Mouse (Mus musculus) layer of hippocampus, postnatal 36 days (tissue): ENCODE data around the gene Tmem91. TPM values are rescaled to one million over a fixed set of nuclear protein-coding genes. Genes with fewer than 3 reads are reported as not detected.

Experiments
- DNase-seq, 2 experiments: peaks; one replicate each; pipeline ENCODE4 v3.0.0; 2022
- total RNA-seq, 2 experiments: library from RNA; stranded (reverse); gene quantifications; 2 replicates each; pipeline ENCODE4 v1.2.3; 2021

The Tmem91 gene
- total RNA-seq, 2 experiments from 2014 or later = 13.8 to 14.9 TPM

GRCm38 (mm10) chr7:25669631-25670030, 5.3 kb downstream of the Tmem91 start:
- no peak for DNase-seq

GRCm38 (mm10) chr7:25669158-25669557, 5.8 kb downstream of the Tmem91 start:
- no peak for DNase-seq

DNA sequence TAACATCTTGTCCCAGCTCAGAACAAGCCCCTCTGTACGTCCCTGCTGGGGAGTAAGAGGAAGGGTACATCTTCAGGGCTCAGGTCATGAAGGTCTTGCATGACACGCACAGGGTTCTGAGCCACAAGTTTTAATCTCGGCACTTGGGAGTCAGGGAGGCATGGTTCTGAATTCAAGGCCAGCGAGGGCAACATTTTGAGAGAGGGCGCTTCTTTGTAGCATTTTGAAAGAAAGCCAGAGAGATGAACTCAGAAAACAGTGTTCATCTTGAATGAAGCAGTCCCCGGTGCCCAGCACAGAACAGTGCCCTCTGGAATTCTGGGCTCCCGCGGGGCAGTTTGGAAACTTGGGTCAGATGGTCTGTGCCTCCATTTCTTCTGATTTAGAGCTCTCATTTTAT, 8.6 kb downstream of the Tmem91 start:
- no peak for DNase-seq

- peak; percentile 99 for DNase-seq
Observed at GRCm38 (mm10) chr7:25658657-25659472, 16.1 kb downstream of the Tmem91 start, which contains the start of the genes Bckdha and Exosc5. TSS of gene Bckdha (minus strand) at chr7:25658981. TSS of gene Exosc5 (plus strand) at chr7:25659164.

DNA sequence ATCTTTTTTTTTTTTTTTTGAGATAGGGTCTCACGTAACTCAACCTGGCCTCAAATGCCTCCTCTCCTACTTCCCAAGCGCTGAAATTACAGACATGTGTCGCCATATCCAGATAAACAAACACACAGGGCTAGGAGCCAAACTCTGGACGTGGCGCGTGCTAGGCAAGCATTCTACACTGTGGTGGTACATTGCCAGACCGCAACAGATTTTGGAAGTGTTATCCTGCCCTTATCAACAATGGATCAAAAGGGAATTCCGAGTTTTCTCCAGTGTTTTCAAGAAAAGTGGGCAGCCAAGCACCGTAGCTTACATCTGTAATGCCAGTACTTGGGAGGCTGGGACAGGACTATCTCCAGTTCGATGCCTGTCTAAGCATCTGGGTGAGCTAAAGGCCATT, 17.2 kb downstream of the Tmem91 start:
- DNase-seq = no peak

DNA sequence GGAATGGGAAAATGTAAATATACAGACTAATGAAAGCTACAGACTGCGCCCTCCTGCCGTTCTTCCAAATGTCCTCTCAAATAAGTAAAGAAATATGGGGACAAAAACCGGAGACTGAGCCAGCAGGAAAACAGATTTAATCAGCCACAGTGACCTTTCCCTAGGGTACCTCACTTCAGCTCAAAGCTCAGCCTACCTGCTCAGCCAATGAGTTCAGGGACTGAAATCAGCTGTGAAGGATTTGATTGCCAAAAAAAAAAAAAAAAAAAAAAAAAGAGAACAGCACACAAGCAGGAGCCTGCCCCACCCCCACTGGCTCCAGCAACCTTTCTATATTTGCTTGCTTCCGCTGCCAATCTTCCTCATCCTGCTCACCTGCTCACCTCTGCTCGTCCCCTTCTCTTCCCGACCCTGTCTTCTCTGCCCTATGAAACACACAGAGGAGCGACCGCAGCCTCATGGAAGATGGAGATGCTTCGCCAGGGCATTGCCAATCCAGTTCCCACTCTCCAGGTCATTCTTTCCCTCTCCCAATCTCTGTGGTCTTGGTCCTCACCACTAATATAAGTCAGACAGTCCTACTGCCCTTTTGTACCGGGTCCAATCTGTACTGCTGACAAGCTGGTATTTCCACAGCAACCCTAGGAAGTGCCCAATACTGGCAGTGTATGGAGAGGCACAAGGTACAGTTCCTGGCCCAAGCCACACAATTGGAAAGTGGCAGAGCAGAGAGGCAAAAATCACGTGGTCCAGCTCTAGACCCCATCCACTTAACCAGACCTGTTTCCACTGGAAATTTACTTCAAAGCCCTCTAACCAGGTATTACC, 19.2 kb downstream of the Tmem91 start:
- no peak for DNase-seq

GRCm38 (mm10) chr7:25652244-25652759, 22.7 kb downstream of the Tmem91 start:
- DNase-seq = no peak

DNA sequence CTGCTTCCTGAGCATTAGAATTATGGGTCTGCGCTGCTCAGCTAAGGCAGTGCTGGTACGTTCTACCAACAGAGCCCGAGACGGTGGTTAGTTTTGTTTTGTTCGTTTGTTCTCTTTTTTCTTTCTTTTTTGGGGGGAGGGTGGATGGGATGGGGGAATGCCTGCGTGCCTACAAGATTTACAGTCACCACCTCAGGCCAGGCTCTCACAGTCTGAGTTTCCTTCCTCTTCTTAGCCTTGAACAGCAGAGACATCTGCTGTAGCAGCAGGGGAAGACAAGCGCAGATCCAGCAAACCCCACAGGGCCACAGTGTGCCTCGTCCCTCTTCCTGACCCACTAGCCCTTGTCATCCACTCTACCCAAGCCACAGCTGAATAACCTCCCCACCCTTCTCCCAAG, 23.7 kb downstream of the Tmem91 start:
- DNase-seq = no peak

DNA sequence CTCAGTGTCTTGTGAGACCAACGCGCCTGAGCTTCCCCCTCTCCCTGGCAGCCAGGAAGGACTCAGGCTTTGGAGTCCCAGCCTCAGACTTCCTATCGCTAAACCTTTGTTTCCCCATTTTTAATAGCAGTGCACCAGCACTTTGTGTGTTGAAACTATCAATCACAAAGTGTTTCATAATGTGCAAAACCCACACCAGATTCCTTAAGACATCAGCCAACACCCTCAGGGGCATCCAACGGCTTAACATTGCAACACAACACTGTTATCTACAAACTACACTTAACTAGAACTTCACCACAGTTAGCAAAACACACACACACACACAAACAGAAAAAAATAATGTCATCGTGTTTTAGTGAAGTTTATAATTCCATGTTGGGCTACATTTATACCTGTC, 25.1 kb downstream of the Tmem91 start:
- no peak for DNase-seq

- DNase-seq = no peak
Observed at GRCm38 (mm10) chr7:25647574-25648123, 27.3 kb downstream of the Tmem91 start.

- DNase-seq = no peak
Observed at GRCm38 (mm10) chr7:25645074-25645473, 29.9 kb downstream of the Tmem91 start.

DNA sequence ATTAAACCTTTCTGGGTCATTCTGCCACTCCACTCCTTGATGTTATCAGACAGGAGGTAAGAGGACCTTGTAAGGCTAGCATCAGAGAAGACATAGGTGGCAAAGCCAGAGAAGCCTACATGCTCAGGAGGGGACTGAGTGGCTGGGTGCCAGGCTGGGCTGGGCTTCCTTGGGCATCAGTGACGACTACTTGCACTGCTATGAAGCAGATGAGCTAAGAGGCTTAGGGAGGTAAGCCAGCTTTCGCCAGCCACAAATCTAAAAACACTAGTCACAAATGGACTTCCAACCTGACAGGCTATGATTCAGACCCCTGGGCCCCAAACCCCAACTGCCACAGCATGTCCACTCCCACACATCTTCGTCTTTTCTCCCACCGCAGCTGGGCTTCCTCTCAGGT, 30.3 kb downstream of the Tmem91 start:
- no peak for DNase-seq

DNA sequence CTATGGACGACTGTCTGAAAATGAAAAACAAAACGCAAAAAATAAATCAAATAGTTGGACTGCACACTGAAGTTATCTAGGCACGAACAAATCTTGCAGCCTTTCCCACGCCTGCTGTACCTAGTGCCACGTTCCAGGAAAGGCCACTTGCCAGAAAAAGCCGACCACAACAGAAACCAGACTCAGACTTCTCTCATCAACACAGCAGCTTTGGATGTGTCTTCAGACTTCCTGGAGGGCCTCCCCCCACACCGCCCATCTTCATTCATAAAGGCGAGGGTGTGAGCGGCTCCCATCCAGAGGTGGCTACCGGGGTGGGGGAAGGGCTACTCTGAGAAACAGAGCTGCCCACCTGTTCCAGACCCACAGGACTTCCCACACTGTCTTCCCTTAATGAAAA, 30.8 kb downstream of the Tmem91 start:
- DNase-seq = no peak

- no peak for DNase-seq
Observed at GRCm38 (mm10) chr7:25639754-25640153, 35.2 kb downstream of the Tmem91 start.

DNA sequence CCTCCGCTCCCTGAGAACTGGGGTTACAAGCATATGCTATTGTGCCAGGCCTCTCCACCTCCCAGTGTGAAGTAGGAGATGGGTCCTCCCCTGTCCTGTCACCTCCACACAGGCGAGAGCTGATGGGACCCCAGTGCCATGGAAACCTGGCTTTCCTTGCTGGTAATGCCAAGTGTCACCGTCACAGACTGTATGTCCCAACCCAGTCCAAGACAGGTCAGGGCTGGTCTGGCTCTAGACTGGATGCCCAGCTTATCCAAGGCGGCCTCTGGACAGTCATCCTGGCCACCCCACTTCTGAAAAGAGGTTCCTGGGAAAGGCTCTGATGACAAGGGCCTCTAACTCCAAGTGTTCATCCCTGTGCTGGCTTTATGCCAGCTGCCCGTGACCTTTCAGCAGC, 37.9 kb downstream of the Tmem91 start:
- no peak for DNase-seq

- no peak for DNase-seq
Observed at GRCm38 (mm10) chr7:25636373-25636772, 38.6 kb downstream of the Tmem91 start.

GRCm38 (mm10) chr7:25632679-25633078, 42.3 kb downstream of the Tmem91 start:
- DNase-seq = no peak

- DNase-seq = no peak
Observed at GRCm38 (mm10) chr7:25628323-25628620, 46.7 kb downstream of the Tmem91 start.

DNA sequence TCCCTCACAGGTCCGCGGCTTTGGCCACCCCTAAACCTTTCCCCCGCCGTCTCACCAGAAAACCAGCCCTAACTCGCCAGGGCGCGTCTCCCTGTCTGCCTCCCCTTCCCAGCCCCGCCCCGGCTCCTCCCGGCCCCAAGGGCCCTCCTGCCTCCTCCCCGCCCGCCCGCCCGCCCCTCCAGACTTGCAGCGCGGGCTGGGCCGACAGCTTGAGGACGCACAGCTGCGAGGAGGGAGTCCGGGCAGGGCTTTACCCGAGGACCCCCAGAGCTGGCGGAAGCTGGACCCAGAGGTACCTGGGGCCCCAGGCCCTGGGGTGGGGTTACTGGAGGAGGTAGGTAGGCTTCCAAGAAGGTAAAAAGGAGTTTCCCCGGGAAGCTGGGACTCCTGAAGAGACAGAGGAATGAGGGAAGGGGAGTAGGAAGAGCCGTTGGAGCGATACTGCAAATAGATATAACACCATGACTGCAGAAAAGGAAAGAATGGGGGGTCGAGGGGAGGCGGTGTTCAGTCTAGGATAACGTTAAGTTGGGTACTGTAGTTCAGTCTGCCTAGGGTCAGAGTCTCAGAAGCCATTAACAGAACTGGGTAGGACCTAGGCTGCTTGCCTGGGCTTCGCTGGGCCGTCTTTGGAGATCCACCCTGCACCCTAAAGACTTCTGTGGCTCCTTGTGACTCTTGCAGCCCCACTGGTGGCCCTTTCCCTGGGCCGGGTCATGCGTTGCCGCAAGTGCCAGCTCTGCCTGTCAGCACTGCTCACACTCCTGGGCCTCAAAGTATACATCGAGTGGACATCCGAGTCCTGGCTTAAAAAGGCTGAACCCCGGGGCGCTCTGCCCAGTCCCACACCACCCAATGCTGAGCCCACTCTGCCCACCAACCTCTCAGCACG, 47.3 kb downstream of the Tmem91 start:
- DNase-seq = no peak

DNA sequence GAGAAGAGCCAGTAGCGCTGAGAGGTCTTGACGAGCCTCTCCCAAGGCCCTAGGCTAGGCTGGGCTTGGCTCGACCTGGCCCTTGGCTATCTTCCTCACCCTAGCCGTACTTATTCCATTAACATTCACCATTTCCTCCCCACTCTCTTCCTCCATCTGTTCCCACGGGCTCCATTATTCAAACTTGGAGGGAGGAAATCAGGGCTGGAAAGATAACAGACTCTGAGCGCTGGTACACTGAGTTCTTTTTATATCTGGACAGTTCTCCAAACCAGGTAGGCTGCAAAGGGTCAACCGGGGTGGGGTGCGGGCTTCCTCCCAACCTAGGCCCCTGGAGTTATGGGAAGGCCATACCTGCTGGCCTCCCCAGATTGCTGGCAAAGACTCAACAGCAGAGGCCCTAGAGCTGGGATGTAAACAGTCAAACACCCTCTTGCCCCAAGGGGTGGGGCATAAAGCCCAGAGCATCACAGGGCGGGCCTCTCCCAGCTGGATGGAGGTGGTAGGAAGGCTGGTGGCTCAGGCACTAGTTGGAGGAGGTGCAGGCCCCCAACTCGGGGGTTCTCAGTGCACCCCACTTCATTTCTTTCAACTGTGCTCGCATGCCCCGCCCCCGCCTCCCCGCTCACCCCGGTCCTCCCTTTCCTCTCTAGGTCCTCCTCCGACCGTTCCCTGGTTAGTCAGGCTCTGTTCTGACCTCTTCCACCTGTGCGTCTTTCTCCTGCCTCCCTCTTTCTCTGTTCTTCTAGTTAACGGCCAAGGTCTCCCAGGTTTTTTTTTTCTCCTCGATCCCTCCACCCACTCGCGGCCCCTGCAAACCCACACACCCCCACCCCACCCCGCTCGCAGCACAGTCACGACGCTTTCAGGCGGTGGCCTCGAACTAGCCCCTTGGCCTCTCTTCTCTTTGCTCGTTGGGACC, 48.2 kb downstream of the Tmem91 start, which contains the start of gene B3gnt8:
TSS of gene B3gnt8 (plus strand) at position 146 of the 922 bp plus-strand sequence.
- no peak for DNase-seq
